Mouse (Mus musculus): ENCODE data around the gene Wipf3. TPM values are rescaled to one million over a fixed set of nuclear protein-coding genes. Genes with fewer than 3 reads are reported as not detected.

Wipf3 gene
- total RNA-seq, 1 experiment, result 1.4 TPM

- H3K4me3 ChIP-seq (ENCODE audit: insufficient read depth in 1 of 2, low read depth in 1 of 2, low read length in 2 of 2, poor library complexity in 1 of 2, severe bottlenecking in 1 of 2), result no peak overlapping the region
- in situ Hi-C loops (cut with MboI; ENCODE audit: low sequenced_read_pairs in 2 of 2, unreplicated experiment in 2 of 2), result no loop called here
These were observed 65.4 kb downstream of the Wipf3 start for GRCm38 (mm10) chr6:54494612-54495398.

GRCm38 (mm10) chr6:54496214-54496613, 66.8 kb downstream of the Wipf3 start:
- Histone ChIP-seq H3K27ac (ENCODE audit: insufficient read depth, low read depth, low read length, poor library complexity, severe bottlenecking) (no peak overlapping the region), H3K9me3 (ENCODE audit: control insufficient read depth, insufficient read depth, low read depth, low read length) (no peaks in the 10 kb centered on the region), H3K9ac (ENCODE audit: insufficient read depth, low read depth, low read length, poor library complexity, severe bottlenecking) (no peak overlapping the region), H3K36me3 (ENCODE audit: control insufficient read depth, insufficient read depth, low read length, poor library complexity, severe bottlenecking) (no peaks in the 10 kb centered on the region), H3K4me1 (ENCODE audit: control insufficient read depth in 2 of 2, insufficient read depth in 2 of 2, low read length in 2 of 2, poor library complexity in 1 of 2) (no peaks in the 10 kb centered on the region), H3K4me3 (ENCODE audit: insufficient read depth in 1 of 2, low read depth in 1 of 2, low read length in 2 of 2, poor library complexity in 1 of 2, severe bottlenecking in 1 of 2) (no peak overlapping the region)
- TF ChIP-seq ZNF384 (IDR thresholded peaks at IDR 0.05; ENCODE audit: low read depth, low read length) (no peak), MAFK (IDR thresholded peaks at IDR 0.05; ENCODE audit: insufficient read depth, low read depth, low read length) (no peak), ZC3H11A (IDR thresholded peaks at IDR 0.05; ENCODE audit: borderline replicate concordance, low read depth, low read length) (no peak), CHD2 (IDR thresholded peaks at IDR 0.05; ENCODE audit: low read depth, low read length) (no peak), HCFC1 (IDR thresholded peaks at IDR 0.05; ENCODE audit: borderline replicate concordance, insufficient read depth, low read length) (no peak)
- no peak for DNase-seq (ENCODE audit: low read depth, low spot score)
- in situ Hi-C loops (cut with MboI; ENCODE audit: low sequenced_read_pairs in 2 of 2, unreplicated experiment in 2 of 2), result no loop called here

More at GRCm38 (mm10) chr6:54494612-54495398, 65.4 kb downstream of the Wipf3 start:
- Histone ChIP-seq H3K9me3 (ENCODE audit: control insufficient read depth, insufficient read depth, low read depth, low read length) (no peaks in the 10 kb centered on the region), H3K4me1 (ENCODE audit: control insufficient read depth in 2 of 2, insufficient read depth in 2 of 2, low read length in 2 of 2, poor library complexity in 1 of 2) (no peaks in the 10 kb centered on the region), H3K36me3 (ENCODE audit: control insufficient read depth, insufficient read depth, low read length, poor library complexity, severe bottlenecking) (no peaks in the 10 kb centered on the region), H3K27ac (ENCODE audit: insufficient read depth, low read depth, low read length, poor library complexity, severe bottlenecking) (no peak overlapping the region), H3K9ac (ENCODE audit: insufficient read depth, low read depth, low read length, poor library complexity, severe bottlenecking) (no peak overlapping the region)
- no peak for DNase-seq (ENCODE audit: low read depth, low spot score)
- TF ChIP-seq HCFC1 (IDR thresholded peaks at IDR 0.05; ENCODE audit: borderline replicate concordance, insufficient read depth, low read length), result no peak
- no peak for TF ChIP-seq CHD2 (IDR thresholded peaks at IDR 0.05; ENCODE audit: low read depth, low read length)
- no peak for TF ChIP-seq MAFK (IDR thresholded peaks at IDR 0.05; ENCODE audit: insufficient read depth, low read depth, low read length)
- TF ChIP-seq ZC3H11A (IDR thresholded peaks at IDR 0.05; ENCODE audit: borderline replicate concordance, low read depth, low read length), result no peak
- no peak for TF ChIP-seq ZNF384 (IDR thresholded peaks at IDR 0.05; ENCODE audit: low read depth, low read length)

- Histone ChIP-seq H3K36me3 (ENCODE audit: control insufficient read depth, insufficient read depth, low read length, poor library complexity, severe bottlenecking) (no peaks in the 10 kb centered on the region), H3K9ac (ENCODE audit: insufficient read depth, low read depth, low read length, poor library complexity, severe bottlenecking) (no peak overlapping the region), H3K4me1 (ENCODE audit: control insufficient read depth in 2 of 2, insufficient read depth in 2 of 2, low read length in 2 of 2, poor library complexity in 1 of 2) (no peaks in the 10 kb centered on the region), H3K4me3 (ENCODE audit: insufficient read depth in 1 of 2, low read depth in 1 of 2, low read length in 2 of 2, poor library complexity in 1 of 2, severe bottlenecking in 1 of 2) (no peak overlapping the region), H3K27ac (ENCODE audit: insufficient read depth, low read depth, low read length, poor library complexity, severe bottlenecking) (no peak overlapping the region), H3K9me3 (ENCODE audit: control insufficient read depth, insufficient read depth, low read depth, low read length) (no peaks in the 10 kb centered on the region)
- TF ChIP-seq ZNF384 (IDR thresholded peaks at IDR 0.05; ENCODE audit: low read depth, low read length) (no peak), ZC3H11A (IDR thresholded peaks at IDR 0.05; ENCODE audit: borderline replicate concordance, low read depth, low read length) (no peak), HCFC1 (IDR thresholded peaks at IDR 0.05; ENCODE audit: borderline replicate concordance, insufficient read depth, low read length) (no peak), CHD2 (IDR thresholded peaks at IDR 0.05; ENCODE audit: low read depth, low read length) (no peak)
- DNase-seq (ENCODE audit: low read depth, low spot score), result no peak
- in situ Hi-C loops (cut with MboI; ENCODE audit: low sequenced_read_pairs in 2 of 2, unreplicated experiment in 2 of 2), result no loop called here
These were observed 73.3 kb downstream of the Wipf3 start for GRCm38 (mm10) chr6:54502661-54503115.

GRCm38 (mm10) chr6:54506318-54506717, 76.9 kb downstream of the Wipf3 start:
- Histone ChIP-seq H3K36me3 (ENCODE audit: control insufficient read depth, insufficient read depth, low read length, poor library complexity, severe bottlenecking) (no peaks in the 10 kb centered on the region), H3K27ac (ENCODE audit: insufficient read depth, low read depth, low read length, poor library complexity, severe bottlenecking) (no peak overlapping the region), H3K4me1 (ENCODE audit: control insufficient read depth in 2 of 2, insufficient read depth in 2 of 2, low read length in 2 of 2, poor library complexity in 1 of 2) (no peaks in the 10 kb centered on the region; a peak in 2 of 4 replicates), H3K9ac (ENCODE audit: insufficient read depth, low read depth, low read length, poor library complexity, severe bottlenecking) (no peak overlapping the region), H3K4me3 (ENCODE audit: insufficient read depth in 1 of 2, low read depth in 1 of 2, low read length in 2 of 2, poor library complexity in 1 of 2, severe bottlenecking in 1 of 2) (no peak overlapping the region), H3K9me3 (ENCODE audit: control insufficient read depth, insufficient read depth, low read depth, low read length) (no peaks in the 10 kb centered on the region)
- TF ChIP-seq CHD2 (IDR thresholded peaks at IDR 0.05; ENCODE audit: low read depth, low read length), result no peak
- TF ChIP-seq ZNF384 (IDR thresholded peaks at IDR 0.05; ENCODE audit: low read depth, low read length), result no peak
- no peak for TF ChIP-seq ZC3H11A (IDR thresholded peaks at IDR 0.05; ENCODE audit: borderline replicate concordance, low read depth, low read length)
- no peak for TF ChIP-seq HCFC1 (IDR thresholded peaks at IDR 0.05; ENCODE audit: borderline replicate concordance, insufficient read depth, low read length)
- TF ChIP-seq MAFK (IDR thresholded peaks at IDR 0.05; ENCODE audit: insufficient read depth, low read depth, low read length), result no peak
- in situ Hi-C loops (cut with MboI; ENCODE audit: low sequenced_read_pairs in 2 of 2, unreplicated experiment in 2 of 2), result no loop called here
- DNase-seq (ENCODE audit: low read depth, low spot score), result no peak

All from ES-E14 (cell line).